Mouse (Mus musculus) midbrain, embryonic 11.5 days (tissue): ENCODE results near the gene Nap1l4. TPM values are rescaled to one million over a fixed set of nuclear protein-coding genes. Genes with fewer than 3 reads are reported as not detected.

ENCODE experiments used
- ATAC-seq: fragments of 200-750 bp; cut with Nextera tagmentation; 2 replicates; pipeline ENCODE4 v1.8.0; 2017; ENCODE audit warnings: moderate TSS enrichment, moderate library complexity; ENCODE audit not compliant: low FRiP score
- DNase-seq: peaks from one replicate; pipeline ENCODE4 v3.0.0; 2015; ENCODE audit warnings: low spot score; ENCODE audit errors: missing footprints
- H3K27ac ChIP-seq: fragments of 300-500 bp; sonication (generic); 2 replicates; pipeline ENCODE4 v1.5.1; 2014; ENCODE audit warnings: low read depth, low read length
- H3K27me3 ChIP-seq: fragments of 300-500 bp; sonication (generic); 2 replicates; pipeline ENCODE4 v1.6.1; 2014; ENCODE audit warnings: mild to moderate bottlenecking, low read length, moderate library complexity, mixed read lengths; ENCODE audit not compliant: control insufficient read depth, insufficient read depth
- H3K36me3 ChIP-seq: fragments of 300-500 bp; sonication (generic); 2 replicates; pipeline ENCODE4 v1.6.1; 2014; ENCODE audit warnings: mild to moderate bottlenecking, low read length, moderate library complexity, mixed read lengths; ENCODE audit not compliant: control insufficient read depth, insufficient read depth
- H3K4me1 ChIP-seq: fragments of 300-500 bp; sonication (generic); 2 replicates; pipeline ENCODE4 v1.6.1; 2014; ENCODE audit warnings: low read length; ENCODE audit not compliant: control insufficient read depth, insufficient read depth
- H3K4me2 ChIP-seq: fragments of 300-500 bp; sonication (generic); 2 replicates; pipeline ENCODE4 v1.6.1; 2014; ENCODE audit warnings: mild to moderate bottlenecking, moderate library complexity
- H3K4me3 ChIP-seq: fragments of 300-500 bp; sonication (generic); 2 replicates; pipeline ENCODE4 v1.5.1; 2014; ENCODE audit warnings: low read depth, low read length
- H3K9ac ChIP-seq: fragments of 300-500 bp; sonication (generic); 2 replicates; pipeline ENCODE4 v1.6.1; 2014; ENCODE audit warnings: low read length
- H3K9me3 ChIP-seq: fragments of 300-500 bp; sonication (generic); 2 replicates; pipeline ENCODE4 v1.6.1; 2016; ENCODE audit warnings: low read length; ENCODE audit not compliant: control insufficient read depth
- WGBS: fragments of 180-500 bp; shearing (Covaris S2); extraction: QIAGEN DNeasy Blood & Tissue Kit; methylation state at CpG from one replicate; pipeline ENCODE4 v1.1.7; 2014; 5-methylcytosine and 5-hydroxymethylcytosine counted together
- polyA plus RNA-seq: library from polyadenylated mRNA; unstranded; fragments of >200 nt; fragmentation: Nextera tagmentation; extraction: Ambion mirVana; gene quantifications from 2 replicates; pipeline ENCODE4 v1.2.1, GENCODE M21; 2014

Gene Nap1l4
- polyA plus RNA-seq, result 190 and 194 TPM in 2 replicates

- peaks cover 17% of the 10 kb centered on the region for H3K4me1 ChIP-seq
- peak within 1 kb of the TSS; percentile 85 for H3K4me2 ChIP-seq
- ATAC-seq, result peak; percentile 99
- 0 out of 2 replicates have a peak, but pooled peaks cover 2% of the 10 kb centered on the region for H3K36me3 ChIP-seq
- DNase-seq, result peak; percentile 100
- peak within 1 kb of the TSS; percentile 93 for H3K4me3 ChIP-seq
- peak within 1 kb of the TSS; percentile 81 for H3K27ac ChIP-seq
- peak within 1 kb of the TSS; percentile 97 for H3K9ac ChIP-seq
- no peaks in the 10 kb centered on the region for H3K9me3 ChIP-seq
- under 1% methylated on average over 43 of the region's 43 CpGs for WGBS
- H3K27me3 ChIP-seq, result no peaks in the 10 kb centered on the region
Measured at GRCm38 (mm10) chr7:143548976-143549457, at the start of gene Nap1l4. Nap1l4 (minus strand) TSS chr7:143549106.

- Histone ChIP-seq H3K4me3 (no peak overlapping the region), H3K9ac (no peak overlapping the region), H3K27me3 (no peaks in the 10 kb centered on the region), H3K36me3 (no peaks in the 10 kb centered on the region; the same call in 1 of the 2 replicates), H3K9me3 (no peaks in the 10 kb centered on the region), H3K4me1 (peaks cover 6% of the 10 kb centered on the region), H3K4me2 (no peak overlapping the region), H3K27ac (no peak overlapping the region)
- ATAC-seq (no peak), DNase-seq (no peak)
- 94% methylated on average over 5 of the region's 5 CpGs for WGBS
Measured at GRCm38 (mm10) chr7:143594865-143595264, 46.0 kb upstream of the Nap1l4 start.

GRCm38 (mm10) chr7:143592255-143592654, 43.3 kb upstream of the Nap1l4 start:
- DNase-seq (no peak), ATAC-seq (no peak)
- Histone ChIP-seq H3K9me3 (no peaks in the 10 kb centered on the region), H3K27me3 (no peaks in the 10 kb centered on the region), H3K4me2 (no peak overlapping the region), H3K4me1 (no peaks in the 10 kb centered on the region), H3K27ac (no peak overlapping the region), H3K4me3 (no peak overlapping the region), H3K9ac (no peak overlapping the region), H3K36me3 (peaks cover 8% of the 10 kb centered on the region)
- WGBS, result 90% methylated on average over 10 of the region's 10 CpGs

- no peaks in the 10 kb centered on the region for H3K27me3 ChIP-seq
- no peak overlapping the region for H3K4me3 ChIP-seq
- H3K4me2 ChIP-seq, result no peak overlapping the region
- no peaks in the 10 kb centered on the region for H3K9me3 ChIP-seq
- H3K27ac ChIP-seq, result no peak overlapping the region
- WGBS, result 95% methylated on average over 4 of the region's 4 CpGs
- no peak overlapping the region for H3K9ac ChIP-seq
- no peak for DNase-seq
- H3K36me3 ChIP-seq, result peaks cover 25% of the 10 kb centered on the region
- ATAC-seq, result no peak
- H3K4me1 ChIP-seq, result no peaks in the 10 kb centered on the region
Measured at GRCm38 (mm10) chr7:143588006-143588405, 39.1 kb upstream of the Nap1l4 start.

- H3K4me3 ChIP-seq, result no peak overlapping the region
- H3K36me3 ChIP-seq, result peaks cover 26% of the 10 kb centered on the region
- ATAC-seq, result no peak
- H3K4me2 ChIP-seq, result no peak overlapping the region
- no peaks in the 10 kb centered on the region for H3K4me1 ChIP-seq
- H3K27ac ChIP-seq, result no peak overlapping the region
- H3K27me3 ChIP-seq, result no peaks in the 10 kb centered on the region
- no peak overlapping the region for H3K9ac ChIP-seq
- H3K9me3 ChIP-seq, result no peaks in the 10 kb centered on the region
- DNase-seq, result no peak
- WGBS, result 89% methylated on average over 5 of the region's 5 CpGs
Measured at GRCm38 (mm10) chr7:143587586-143587985, 38.7 kb upstream of the Nap1l4 start.

- DNase-seq, result no peak
- Histone ChIP-seq H3K4me1 (no peaks in the 10 kb centered on the region), H3K36me3 (peaks cover 30% of the 10 kb centered on the region), H3K4me3 (no peak overlapping the region), H3K4me2 (no peak overlapping the region), H3K27ac (no peak overlapping the region), H3K9me3 (no peaks in the 10 kb centered on the region), H3K27me3 (no peaks in the 10 kb centered on the region; the same call in 1 of the 2 replicates), H3K9ac (no peak overlapping the region)
- WGBS, result 57% methylated on average over 3 of the region's 3 CpGs
- no peak for ATAC-seq
Measured at GRCm38 (mm10) chr7:143583956-143584355, 35.0 kb upstream of the Nap1l4 start.

- ATAC-seq, result no peak
Measured at GRCm38 (mm10) chr7:143583025-143583424, 34.1 kb upstream of the Nap1l4 start.

GRCm38 (mm10) chr7:143575751-143576150, 26.8 kb upstream of the Nap1l4 start:
- no peak overlapping the region for H3K4me3 ChIP-seq

More at GRCm38 (mm10) chr7:143583025-143583424, 34.1 kb upstream of the Nap1l4 start:
- DNase-seq, result no peak
- 93% methylated on average over 5 of the region's 5 CpGs for WGBS
- Histone ChIP-seq H3K27ac (no peak overlapping the region), H3K9ac (no peak overlapping the region), H3K9me3 (no peaks in the 10 kb centered on the region), H3K27me3 (no peaks in the 10 kb centered on the region; the same call in 1 of the 2 replicates), H3K36me3 (peaks cover 26% of the 10 kb centered on the region), H3K4me3 (no peak overlapping the region), H3K4me2 (no peak overlapping the region), H3K4me1 (no peaks in the 10 kb centered on the region)

GRCm38 (mm10) chr7:143565648-143566039, 16.7 kb upstream of the Nap1l4 start:
- H3K9me3 ChIP-seq, result no peaks in the 10 kb centered on the region
- H3K4me3 ChIP-seq, result no peak overlapping the region
- ATAC-seq, result no peak
- DNase-seq, result no peak
- peaks cover 30% of the 10 kb centered on the region for H3K36me3 ChIP-seq
- no peaks in the 10 kb centered on the region for H3K27me3 ChIP-seq
- no peaks in the 10 kb centered on the region for H3K4me1 ChIP-seq
- H3K9ac ChIP-seq, result no peak overlapping the region
- H3K4me2 ChIP-seq, result no peak overlapping the region
- WGBS, result 94% methylated on average over 3 of the region's 3 CpGs
- no peak overlapping the region for H3K27ac ChIP-seq

More at GRCm38 (mm10) chr7:143575751-143576150, 26.8 kb upstream of the Nap1l4 start:
- Histone ChIP-seq H3K9ac (no peak overlapping the region), H3K27me3 (no peaks in the 10 kb centered on the region; the same call in 1 of the 2 replicates), H3K27ac (no peak overlapping the region), H3K36me3 (peaks cover 16% of the 10 kb centered on the region), H3K4me1 (no peaks in the 10 kb centered on the region), H3K4me2 (no peak overlapping the region), H3K9me3 (no peaks in the 10 kb centered on the region)
- WGBS, result 95% methylated on average over 11 of the region's 11 CpGs
- DNase-seq, result no peak
- ATAC-seq, result no peak
